Mouse (Mus musculus) hindbrain, postnatal 0 days (tissue): ENCODE results near the gene Zmym5. TPM values are rescaled to one million over a fixed set of nuclear protein-coding genes. Genes with fewer than 3 reads are reported as not detected.
"Not testable (repeated sequence)": the region's sequence is repeated elsewhere in the genome, so short reads cannot be mapped to it uniquely, and the experiment has no call there.

Source experiments
- ATAC-seq: fragments of 200-750 bp; cut with Nextera tagmentation; 2 replicates; pipeline ENCODE4 v1.8.0; 2017; ENCODE audit warnings: mild to moderate bottlenecking, moderate TSS enrichment, moderate library complexity
- DNase-seq: peaks from one replicate; pipeline ENCODE4 v3.0.0-alpha.2; 2015; ENCODE audit warnings: low spot score
- H3K27ac ChIP-seq: fragments of 300-500 bp; sonication (generic); 2 replicates; pipeline ENCODE4 v1.5.1; 2014; ENCODE audit warnings: mild to moderate bottlenecking
- H3K27me3 ChIP-seq: fragments of 300-500 bp; sonication (generic); 2 replicates; pipeline ENCODE4 v1.6.1; 2014; ENCODE audit warnings: low read length, mixed read lengths; ENCODE audit not compliant: insufficient read depth
- H3K36me3 ChIP-seq: fragments of 300-500 bp; sonication (generic); 2 replicates; pipeline ENCODE4 v1.6.1; 2014; ENCODE audit warnings: low read length, mixed read lengths; ENCODE audit not compliant: insufficient read depth
- H3K4me1 ChIP-seq: fragments of 300-500 bp; sonication (generic); 2 replicates; pipeline ENCODE4 v1.6.1; 2014; ENCODE audit warnings: antibody characterized with exemption, low read length, mixed read lengths; ENCODE audit not compliant: insufficient read depth
- H3K4me2 ChIP-seq: fragments of 300-500 bp; sonication (generic); 2 replicates; pipeline ENCODE4 v1.6.1; 2014; ENCODE audit warnings: low read depth, mild to moderate bottlenecking, low read length, moderate library complexity, mixed read lengths
- H3K4me3 ChIP-seq: fragments of 300-500 bp; sonication (generic); 2 replicates; pipeline ENCODE4 v1.5.1; 2014; ENCODE audit warnings: low read length
- H3K9ac ChIP-seq: fragments of 300-500 bp; sonication (generic); replicated peaks from 2 replicates; pipeline ENCODE4 v1.6.1; 2014; ENCODE audit warnings: mild to moderate bottlenecking, low read length, moderate library complexity, mixed read lengths
- H3K9me3 ChIP-seq: fragments of 300-500 bp; sonication (generic); 2 replicates; pipeline ENCODE4 v1.6.1; 2016; ENCODE audit warnings: low read length, mixed read lengths
- CTCF ChIP-seq: IDR thresholded peaks from 2 replicates; pipeline ENCODE4 v1.5.1; 2016; ENCODE audit warnings: antibody characterized with exemption, control low read depth, low read depth
- WGBS: fragments of 180-500 bp; shearing (Covaris S2); extraction: QIAGEN DNeasy Blood & Tissue Kit; methylation state at CpG from one replicate; pipeline ENCODE4 v1.1.7; 2014; 5-methylcytosine and 5-hydroxymethylcytosine counted together
- polyA plus RNA-seq: library from polyadenylated mRNA; unstranded; fragments of >200 nt; fragmentation: Nextera tagmentation; extraction: Ambion mirVana; gene quantifications from 2 replicates; pipeline ENCODE4 v1.2.1, GENCODE M21; 2015
- total RNA-seq: library from RNA; depleted of rRNA; stranded (reverse); fragments of >200 nt; gene quantifications from 2 replicates; pipeline ENCODE4 v1.2.3, GENCODE M21; 2014; rRNA removed

Zmym5 gene
- total and polyA plus RNA-seq, 2 experiments from 2014 or later = 12.1 to 25.9 TPM

DNA sequence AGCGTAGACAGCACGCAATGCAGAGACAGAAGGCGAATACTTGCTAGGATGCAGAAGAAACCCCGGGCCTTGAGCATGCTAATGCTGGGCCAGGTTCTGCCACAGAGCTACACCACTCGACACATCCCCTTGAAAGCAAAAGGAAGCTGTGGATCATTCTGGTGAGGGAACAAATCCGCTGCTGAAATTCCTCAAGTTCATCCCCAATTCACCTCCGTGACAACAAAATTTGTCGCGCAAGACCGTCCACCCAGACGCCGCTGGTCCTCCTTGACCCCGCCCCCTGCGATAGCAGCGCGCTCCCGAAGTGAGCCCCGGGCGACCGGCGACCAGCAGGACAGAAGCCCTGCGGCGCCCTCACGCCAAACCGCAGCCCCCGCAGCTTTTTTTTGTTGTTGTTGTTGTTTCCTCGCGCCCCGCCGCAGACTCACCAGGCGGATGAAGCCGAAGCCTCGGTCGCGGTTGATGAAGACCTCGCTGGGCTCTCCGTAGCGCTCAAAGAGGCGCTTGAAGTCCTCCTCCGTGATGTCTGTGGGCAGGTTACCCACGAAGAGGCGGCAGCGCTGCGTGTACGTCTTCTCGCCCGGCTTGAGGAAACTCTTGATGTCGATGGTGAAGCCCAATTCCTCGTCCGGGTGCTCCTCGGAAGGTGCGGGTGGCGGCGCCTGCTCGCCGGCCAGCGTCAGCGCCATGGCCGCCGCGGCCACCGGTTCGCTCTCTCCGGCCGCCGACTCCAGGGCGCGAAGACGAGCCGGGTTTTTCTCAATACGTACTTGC lies 34.0 kb downstream of the Zmym5 start:
- peaks cover 6% of the 10 kb centered on the region; the same call in 1 of the 2 replicates for H3K4me1 ChIP-seq
- H3K27me3 ChIP-seq = no peaks in the 10 kb centered on the region
- H3K36me3 ChIP-seq = no peaks in the 10 kb centered on the region
- H3K27ac ChIP-seq = peak overlapping the region; percentile 99
- peak overlapping the region; percentile 98 for H3K4me3 ChIP-seq
- peak overlapping the region; percentile 95 for H3K9ac ChIP-seq
- peak; percentile 43 for ATAC-seq
- WGBS = under 1% methylated on average over 71 of the region's 71 CpGs
- H3K9me3 ChIP-seq = no peaks in the 10 kb centered on the region
- peak overlapping the region; percentile 75 for H3K4me2 ChIP-seq
- DNase-seq = peak; percentile 61
- no peak for TF ChIP-seq CTCF

- Histone ChIP-seq H3K36me3 (0 out of 2 replicates have a peak, but pooled peaks cover 2% of the 10 kb centered on the region), H3K4me1 (peaks cover 6% of the 10 kb centered on the region; the same call in 1 of the 2 replicates), H3K9ac (peak overlapping the region; percentile 95), H3K4me2 (peak overlapping the region; percentile 75), H3K9me3 (no peaks in the 10 kb centered on the region), H3K27ac (no peak overlapping the region; the same call in 1 of the 2 replicates), H3K27me3 (no peaks in the 10 kb centered on the region), H3K4me3 (peak overlapping the region; percentile 98)
- ATAC-seq (no peak), DNase-seq (no peak)
- 22% methylated on average over 11 of the region's 11 CpGs for WGBS
- TF ChIP-seq CTCF = no peak
Observed at GRCm38 (mm10) chr14:56776571-56777238, 34.8 kb downstream of the Zmym5 start.

GRCm38 (mm10) chr14:56775416-56775815 lies 36.1 kb downstream of the Zmym5 start:
- Histone ChIP-seq H3K4me1 (peaks cover 6% of the 10 kb centered on the region; the same call in 1 of the 2 replicates), H3K9me3 (no peaks in the 10 kb centered on the region), H3K9ac (no peak overlapping the region), H3K27ac (no peak overlapping the region), H3K4me3 (peak overlapping the region; percentile 98), H3K4me2 (peak overlapping the region; percentile 75), H3K36me3 (peaks cover 8% of the 10 kb centered on the region; the same call in 1 of the 2 replicates), H3K27me3 (no peaks in the 10 kb centered on the region)
- DNase-seq (no peak), ATAC-seq (no peak)
- 70% methylated on average over 4 of the region's 4 CpGs for WGBS
- no peak for TF ChIP-seq CTCF

DNA sequence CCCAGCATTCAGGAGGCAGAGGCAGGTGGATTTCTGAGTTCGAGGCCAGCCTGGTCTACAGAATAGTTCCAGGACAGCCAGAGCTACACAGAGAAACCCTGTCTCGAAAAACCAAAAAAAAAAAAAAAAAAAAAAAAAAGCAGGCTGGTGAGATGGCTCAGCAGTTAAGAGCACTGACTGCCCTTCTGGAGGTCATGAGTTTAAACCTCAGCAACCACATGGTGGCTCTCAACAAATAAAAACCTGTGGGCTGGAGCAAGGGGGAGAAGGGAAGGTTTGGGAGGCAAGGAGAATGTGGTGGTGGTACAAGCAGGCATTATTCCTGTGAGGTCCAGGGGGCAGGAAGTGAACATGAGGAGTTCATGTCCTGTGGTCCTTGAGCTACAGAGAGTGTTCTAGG lies 45.1 kb downstream of the Zmym5 start:
- 93% methylated on average over 2 of the region's 2 CpGs for WGBS

GRCm38 (mm10) chr14:56765117-56765516 lies 46.4 kb downstream of the Zmym5 start:
- not testable (repeated sequence) for H3K4me2 ChIP-seq, H3K9ac ChIP-seq, H3K4me3 ChIP-seq, DNase-seq, H3K9me3 ChIP-seq, H3K27ac ChIP-seq, H3K27me3 ChIP-seq, H3K4me1 ChIP-seq
- H3K36me3 ChIP-seq = peaks cover 15% of the 10 kb centered on the region
- ATAC-seq = 0 out of 2 replicates have a peak, but pooled peaks have one; percentile 66
- WGBS = 100% methylated on average over 2 of the region's 3 CpGs

More for the DNA sequence above, 45.1 kb downstream of the Zmym5 start:
- not testable (repeated sequence) for H3K9ac ChIP-seq, H3K4me3 ChIP-seq, DNase-seq, H3K9me3 ChIP-seq, H3K27me3 ChIP-seq, ATAC-seq, H3K36me3 ChIP-seq, H3K4me1 ChIP-seq, H3K27ac ChIP-seq, H3K4me2 ChIP-seq

DNA sequence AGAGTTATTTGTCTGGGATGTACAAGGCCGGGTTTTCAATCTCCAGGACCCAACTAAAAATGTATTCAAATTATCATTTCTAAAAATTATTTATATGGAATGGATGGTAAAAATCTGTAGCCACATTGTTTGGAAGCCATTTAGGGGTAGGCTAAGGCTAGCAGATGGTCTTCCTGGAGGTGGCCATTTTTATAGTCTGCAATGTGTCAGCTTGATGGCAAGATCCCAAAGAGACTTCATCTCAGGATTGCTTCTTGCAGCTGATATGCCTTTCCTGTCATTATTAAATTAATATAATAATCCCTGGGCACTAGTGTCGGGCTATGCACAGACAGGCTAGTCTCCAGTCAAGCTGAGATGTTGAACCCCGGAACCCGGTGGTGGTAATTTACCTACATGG lies 60.2 kb downstream of the Zmym5 start:
- Histone ChIP-seq H3K4me2 (no peak overlapping the region), H3K4me3 (no peak overlapping the region), H3K9ac (no peak overlapping the region), H3K36me3 (peaks cover 17% of the 10 kb centered on the region; the same call in 1 of the 2 replicates), H3K4me1 (no peaks in the 10 kb centered on the region), H3K9me3 (no peaks in the 10 kb centered on the region), H3K27ac (no peak overlapping the region), H3K27me3 (no peaks in the 10 kb centered on the region)
- 83% methylated on average over 4 of the region's 4 CpGs for WGBS
- DNase-seq (no peak), ATAC-seq (no peak)
- no peak for TF ChIP-seq CTCF

Other genes with a start within 250 kb of the Zmym5 start
- 1.1 and 8.0 TPM in 2 replicates for gene Cenpj, start 236.3 kb downstream of the Zmym5 start, total RNA-seq
- gene Cenpj, start 236.3 kb downstream of the Zmym5 start, polyA plus RNA-seq = 3.4 and 3.8 TPM in 2 replicates
- gene Parp4, start 236.1 kb downstream of the Zmym5 start, total RNA-seq = 0.78 and 1.5 TPM in 2 replicates
- 1.6 and 1.8 TPM in 2 replicates for gene Parp4, start 236.1 kb downstream of the Zmym5 start, polyA plus RNA-seq
- 13.7 and 20.8 TPM in 2 replicates for gene Mphosph8, start 143.5 kb downstream of the Zmym5 start, total RNA-seq
- 36.4 and 42.6 TPM in 2 replicates for gene Mphosph8, start 143.5 kb downstream of the Zmym5 start, polyA plus RNA-seq
- gene Pspc1, start 33.4 kb downstream of the Zmym5 start, total RNA-seq = 42.0 and 45.1 TPM in 2 replicates
- gene Pspc1, start 33.4 kb downstream of the Zmym5 start, polyA plus RNA-seq = 32.8 and 34.5 TPM in 2 replicates
- gene Zmym2, start 74.9 kb upstream of the Zmym5 start, total RNA-seq = 27.3 and 37.1 TPM in 2 replicates
- 28.5 TPM in 2 replicates for gene Zmym2, start 74.9 kb upstream of the Zmym5 start, polyA plus RNA-seq
- gene Gja3, start 246.4 kb upstream of the Zmym5 start, total RNA-seq = 0.52 TPM in 1 of 2 replicates, not detected in the other
- 0.76 and 1.4 TPM in 2 replicates for gene Gja3, start 246.4 kb upstream of the Zmym5 start, polyA plus RNA-seq